Mouse (Mus musculus) MN1 (cell line): ENCODE measurements around the gene Thap3.

Experiments used
- DNase-seq: peaks from one replicate; pipeline ENCODE4 v3.0.0-alpha.2; 2016; ENCODE audit warnings: low spot score

Thap3 gene

GRCm38 (mm10) chr4:152009076-152010051, 20.6 kb upstream of the Thap3 start:
- DNase-seq: peak; percentile 66

DNA sequence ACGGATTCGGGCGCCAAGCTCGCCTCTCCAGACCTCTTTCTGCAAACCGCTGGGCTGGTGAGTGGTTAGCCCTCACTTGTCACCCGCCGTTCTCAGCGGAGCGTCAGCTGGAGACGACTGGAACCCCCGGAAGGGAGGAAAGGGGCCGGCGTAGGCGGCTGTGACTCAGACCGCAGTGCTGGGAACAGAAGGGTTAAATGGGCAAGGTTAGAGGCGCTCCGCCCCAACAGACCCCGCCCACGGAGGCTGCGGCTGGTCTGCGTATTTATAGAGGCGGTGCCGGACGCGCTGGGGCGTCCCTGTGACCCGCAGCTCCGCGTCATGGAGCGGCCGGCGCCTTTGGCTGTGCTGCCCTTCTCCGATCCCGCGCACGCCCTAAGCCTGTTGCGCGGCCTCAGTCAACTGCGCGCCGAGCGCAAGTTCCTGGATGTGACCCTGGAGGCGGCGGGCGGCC, 19.9 kb upstream of the Thap3 start, which contains the start of gene Klhl21:
Gene Klhl21, plus strand, starts transcription at position 182 of the 454 bp plus-strand sequence.
- DNase-seq: peak; percentile 94

DNA sequence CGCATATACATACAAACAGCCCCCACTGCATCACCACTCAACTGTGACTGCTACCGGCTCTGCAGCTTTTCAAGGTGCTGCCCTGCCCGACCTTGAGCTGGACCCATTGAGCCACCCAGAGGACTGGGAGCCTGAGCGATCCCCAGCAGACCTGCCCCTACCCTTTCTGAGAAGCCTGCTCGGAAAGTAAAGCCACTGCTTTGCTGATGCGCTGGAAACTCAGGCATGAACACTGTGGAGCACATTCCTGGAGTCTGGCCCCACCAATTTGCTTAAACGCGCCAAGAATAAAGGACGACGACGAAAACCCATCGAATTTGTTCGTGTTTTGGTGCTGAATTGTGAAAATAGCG, 19.3 kb upstream of the Thap3 start:
- DNase-seq: no peak

DNA sequence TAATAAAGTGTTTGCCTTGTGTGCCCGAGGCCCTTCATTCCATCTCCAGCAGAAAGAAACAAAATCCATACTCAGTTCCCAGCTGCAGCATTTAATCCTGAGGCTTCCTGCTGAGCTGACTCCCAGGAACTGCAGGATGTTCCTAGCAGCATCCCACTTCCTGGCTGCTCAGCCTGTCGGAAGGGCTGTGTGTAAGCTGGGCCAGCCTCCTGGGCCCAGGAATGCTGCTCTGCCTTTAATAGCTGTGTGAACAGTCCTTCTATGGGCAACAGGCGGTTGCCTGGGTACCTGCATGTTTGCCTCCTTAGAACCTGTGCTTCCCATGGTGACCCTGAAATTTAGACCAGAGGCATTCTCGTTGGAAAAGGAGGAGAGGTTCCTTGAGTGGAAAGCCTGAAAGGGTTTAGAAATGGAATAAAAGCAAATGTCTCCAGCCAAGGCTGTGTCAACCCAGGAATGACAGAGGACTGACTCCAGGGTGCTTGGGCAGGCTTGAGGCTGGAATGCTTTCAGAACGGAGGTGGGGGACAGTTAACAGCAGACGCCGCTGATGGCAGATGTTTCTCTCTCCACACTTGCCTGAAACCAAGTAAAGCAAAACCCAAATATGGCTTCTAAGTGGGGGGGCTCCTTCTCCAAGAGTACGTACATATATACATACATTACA, 18.8 kb upstream of the Thap3 start:
- peak; percentile 62 for DNase-seq

DNA sequence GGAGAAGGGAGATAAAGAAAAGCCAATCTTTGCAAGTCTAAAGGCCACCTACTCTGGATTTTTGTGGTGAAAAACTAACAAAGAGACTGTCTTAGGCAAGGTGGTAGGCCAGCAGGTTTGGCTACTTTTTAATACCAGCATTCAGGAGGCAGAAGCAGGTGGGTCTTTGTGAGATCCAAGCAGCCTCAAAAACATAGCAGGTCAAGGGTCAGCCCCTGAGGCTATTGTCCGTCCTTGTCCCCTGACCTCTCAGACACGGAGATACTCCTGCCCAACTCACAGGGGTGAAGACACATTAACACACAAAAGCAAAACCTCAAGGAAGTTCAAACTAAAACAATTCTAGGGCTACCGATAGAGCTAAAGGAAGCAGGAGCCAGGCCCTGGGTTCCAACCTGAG, 18.0 kb upstream of the Thap3 start:
- no peak for DNase-seq

DNA sequence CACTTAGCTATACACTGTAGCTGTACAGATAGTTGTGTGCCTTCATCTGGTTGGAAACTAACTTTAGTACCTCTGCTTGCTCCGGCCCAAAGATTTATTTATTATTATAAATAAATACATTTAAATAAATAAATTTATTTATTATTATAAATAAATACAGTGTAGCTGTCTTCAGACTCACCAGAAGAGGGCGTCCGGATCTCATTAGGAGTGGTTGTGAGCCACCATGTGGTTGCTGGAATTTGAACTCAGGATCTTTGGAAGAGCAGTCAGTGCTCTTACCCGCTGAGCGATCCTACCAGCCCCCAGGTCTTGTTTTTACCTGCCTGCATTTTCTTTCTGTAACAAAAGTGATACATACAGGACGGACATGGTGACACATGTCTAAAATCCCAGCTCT, 17.3 kb upstream of the Thap3 start:
- no peak for DNase-seq

DNA sequence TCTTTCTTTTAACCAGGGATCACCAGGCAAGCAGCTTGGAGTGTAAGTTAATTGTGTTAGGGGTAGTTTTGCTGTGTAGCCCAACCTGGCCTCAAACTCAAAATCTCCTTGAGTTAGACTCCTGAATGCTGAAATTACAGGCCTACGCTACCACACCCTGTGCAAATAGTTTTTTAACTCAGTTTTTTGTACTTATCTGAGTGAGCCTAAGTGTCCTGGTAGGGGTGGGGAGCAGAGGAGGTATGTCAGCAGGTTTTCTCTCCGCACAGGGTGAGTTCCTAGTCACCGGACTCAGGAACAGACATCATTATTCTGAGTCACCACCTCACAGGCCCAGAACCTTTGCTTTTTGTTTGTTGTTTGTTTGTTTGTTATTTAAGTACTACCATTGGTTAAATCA, 13.3 kb upstream of the Thap3 start:
- no peak for DNase-seq

GRCm38 (mm10) chr4:152001335-152001734, 12.5 kb upstream of the Thap3 start:
- no peak for DNase-seq

- peak; percentile 47 for DNase-seq
These were observed 12.1 kb upstream of the Thap3 start for GRCm38 (mm10) chr4:152000906-152001305.

DNA sequence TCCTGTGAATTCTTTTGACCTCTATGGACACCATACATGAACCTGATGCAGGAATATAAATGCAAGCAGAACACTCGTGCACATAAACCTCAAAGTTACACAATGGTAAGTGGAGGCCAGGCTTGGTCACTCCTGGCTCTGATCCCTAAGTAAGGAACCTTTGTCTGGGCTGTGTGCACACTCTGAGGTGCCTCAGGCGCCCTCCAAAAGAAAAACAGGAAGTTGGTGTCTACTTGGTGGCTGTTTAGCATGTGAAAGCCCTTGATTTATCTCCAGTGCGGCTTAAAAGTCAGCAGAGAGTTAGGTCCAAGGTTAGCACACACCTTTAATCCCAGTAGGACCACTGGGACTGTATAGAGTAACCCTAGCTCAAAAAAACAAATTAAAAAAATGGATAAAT, 10.7 kb upstream of the Thap3 start:
- DNase-seq: no peak

GRCm38 (mm10) chr4:151997701-151998100, 8.9 kb upstream of the Thap3 start:
- DNase-seq: no peak

DNA sequence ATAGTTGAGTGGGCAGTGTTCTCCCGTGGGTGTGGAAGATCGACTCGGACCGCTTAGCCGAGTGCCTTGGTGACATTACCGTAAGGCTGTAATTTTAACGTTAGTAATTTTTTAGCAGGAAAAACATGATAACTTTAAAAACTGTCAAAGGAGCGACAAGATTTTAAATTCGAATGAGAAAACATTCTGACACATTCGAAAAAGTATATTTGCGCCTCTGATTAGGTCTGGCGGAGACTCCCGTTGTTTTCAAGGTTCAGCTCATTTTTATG, 8.1 kb upstream of the Thap3 start:
- no peak for DNase-seq

DNA sequence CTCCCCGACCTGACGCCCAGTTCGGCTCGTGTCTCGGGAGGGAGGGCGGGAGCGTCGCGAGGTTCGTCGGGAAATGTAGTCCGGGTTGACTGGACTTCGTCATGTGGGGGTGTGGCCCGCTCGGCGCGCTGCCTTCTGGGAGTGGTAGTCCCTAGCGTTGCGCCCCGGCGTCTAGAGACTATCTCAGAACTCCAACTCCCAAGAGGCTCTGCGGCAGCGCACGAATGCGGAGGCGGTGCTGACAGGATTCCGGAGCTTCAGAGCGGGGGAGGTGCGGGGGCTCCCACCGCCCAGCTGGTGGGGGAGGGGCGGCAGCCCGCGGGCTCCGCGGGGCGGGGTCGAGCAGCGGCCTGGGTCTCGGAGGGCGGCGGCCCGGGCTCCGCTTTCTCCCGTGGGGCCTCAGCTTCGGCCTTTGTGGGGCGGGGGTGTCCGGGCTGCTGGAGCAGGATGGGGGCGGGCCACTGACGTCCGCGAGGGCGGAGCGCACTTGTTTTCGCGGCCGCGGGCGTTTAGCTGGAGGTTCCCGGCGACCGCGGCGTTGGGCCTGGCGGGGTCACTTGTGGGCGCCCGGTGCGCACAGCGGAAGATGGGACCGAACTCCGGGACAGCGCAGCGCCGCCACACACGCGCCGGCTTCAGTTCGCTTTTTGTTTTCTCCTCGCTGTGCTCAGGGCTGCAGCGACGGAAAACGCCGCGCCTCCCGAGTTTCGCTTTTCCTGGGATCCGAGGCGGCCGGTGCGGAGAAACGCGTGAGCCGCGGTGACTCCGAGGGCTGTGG, 7.6 kb upstream of the Thap3 start, which contains the start of gene Phf13:
Gene Phf13, minus strand, starts transcription at position 86 of the 778 bp plus-strand sequence.
- DNase-seq: peak; percentile 100

DNA sequence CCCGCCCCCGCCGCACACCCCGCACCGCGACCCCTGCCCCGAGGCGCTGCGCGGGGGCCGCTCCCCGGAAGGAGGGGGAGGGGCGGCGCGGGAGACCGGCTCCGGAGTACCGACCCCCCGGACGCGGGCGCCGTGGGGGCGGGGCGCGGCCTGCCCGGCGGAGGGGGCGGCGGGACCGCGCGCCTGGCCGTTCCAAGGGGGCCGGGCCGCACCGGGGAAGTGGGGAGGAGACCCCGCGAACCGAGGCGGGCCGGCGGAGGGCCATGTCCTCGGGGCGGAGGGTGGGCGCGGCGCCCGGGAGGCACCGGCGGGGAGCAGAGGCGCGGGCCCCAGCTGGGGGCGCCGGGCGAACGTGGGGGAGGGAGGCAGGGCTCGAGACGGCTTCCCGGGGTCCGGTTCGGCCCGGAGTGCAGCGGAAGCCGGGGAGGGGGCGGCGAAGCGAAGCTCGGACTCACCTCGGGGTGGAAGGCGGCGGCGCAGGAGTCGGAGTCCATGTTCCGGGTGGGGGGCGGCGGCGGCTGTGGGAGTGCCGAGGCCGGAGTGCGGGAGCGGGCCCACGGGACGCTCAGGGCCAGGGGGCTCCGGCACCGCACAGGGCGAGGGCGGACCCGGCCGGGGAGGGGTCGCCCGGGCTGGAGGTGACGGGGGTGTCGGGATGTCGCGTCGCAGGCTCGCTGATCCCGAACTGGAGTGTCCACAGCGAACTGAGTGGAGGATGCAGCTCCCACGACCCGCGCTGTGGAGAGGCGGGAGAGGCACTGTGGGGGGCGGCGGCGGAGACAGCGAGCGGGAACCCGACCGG, 6.8 kb upstream of the Thap3 start:
- no peak for DNase-seq

DNA sequence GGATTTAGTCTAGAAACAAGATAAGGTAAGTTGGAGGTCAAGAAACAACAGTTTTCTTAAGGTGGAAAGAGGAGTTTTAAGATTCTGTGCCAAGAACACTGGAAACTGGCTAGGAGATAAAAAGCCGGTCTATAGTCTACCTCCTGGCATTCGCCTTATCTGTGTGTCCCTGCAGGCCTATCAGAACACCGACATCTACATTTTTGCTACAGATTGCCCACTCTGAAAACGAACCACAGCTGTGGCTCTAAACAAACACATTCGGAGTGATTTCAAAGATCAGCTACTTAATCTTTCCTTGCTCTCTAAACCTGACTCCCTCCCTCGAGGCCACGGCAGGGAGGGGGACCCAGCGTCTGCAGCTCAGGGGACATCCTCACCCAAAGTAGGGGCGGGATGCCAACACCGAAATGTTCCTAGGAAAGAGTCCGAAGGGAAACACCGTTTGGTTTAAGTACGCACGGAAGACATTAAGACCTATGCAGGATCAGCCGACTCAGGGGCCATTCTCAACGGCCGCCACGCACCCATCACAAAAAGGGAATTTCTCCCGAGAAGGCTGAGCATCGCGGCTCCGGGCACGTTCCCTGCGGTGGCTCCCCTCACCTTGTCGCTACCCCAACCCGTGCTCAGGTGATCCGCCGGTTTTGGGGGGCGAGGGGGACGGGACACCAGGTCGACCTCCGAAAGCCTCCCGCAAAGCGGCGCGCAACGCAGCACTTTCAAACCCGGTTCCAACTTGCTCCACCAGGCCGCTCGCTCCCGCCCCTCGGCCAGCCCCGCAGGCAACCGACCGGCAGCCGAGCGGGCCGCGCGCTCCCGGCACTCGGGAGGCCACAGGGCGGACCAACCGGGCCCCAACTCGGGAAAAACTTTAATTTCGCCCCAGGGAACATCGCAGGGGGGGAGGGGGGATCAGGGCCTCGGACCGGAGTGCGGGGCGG, 5.7 kb upstream of the Thap3 start:
- no peak for DNase-seq

DNA sequence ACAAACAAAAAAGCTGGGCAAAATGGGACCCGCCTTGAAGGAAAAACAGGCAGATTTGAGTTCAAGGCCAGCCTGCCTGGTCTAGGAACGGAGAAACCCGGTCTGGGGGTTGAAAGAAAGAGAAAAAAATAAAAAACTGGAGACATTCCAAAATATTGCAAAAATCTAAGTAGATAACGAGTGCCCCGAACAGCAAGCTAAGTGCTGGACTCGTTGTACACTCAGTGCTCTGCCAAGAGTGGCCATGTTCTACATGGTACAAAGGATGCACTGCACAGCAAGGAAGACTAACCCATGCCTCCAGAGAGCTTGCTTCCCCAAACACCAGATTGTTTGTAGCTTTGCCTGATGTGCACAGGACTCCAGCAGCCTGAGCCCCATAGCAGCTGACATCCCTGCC, 4.2 kb upstream of the Thap3 start:
- no peak for DNase-seq

- no peak for DNase-seq
These were observed 3.3 kb upstream of the Thap3 start for GRCm38 (mm10) chr4:151992091-151992490.

- no peak for DNase-seq
These were observed 302 bp upstream of the Thap3 start for GRCm38 (mm10) chr4:151989110-151989488.

- no peak for DNase-seq
These were observed 819 bp downstream of the Thap3 start for GRCm38 (mm10) chr4:151988014-151988341.

DNA sequence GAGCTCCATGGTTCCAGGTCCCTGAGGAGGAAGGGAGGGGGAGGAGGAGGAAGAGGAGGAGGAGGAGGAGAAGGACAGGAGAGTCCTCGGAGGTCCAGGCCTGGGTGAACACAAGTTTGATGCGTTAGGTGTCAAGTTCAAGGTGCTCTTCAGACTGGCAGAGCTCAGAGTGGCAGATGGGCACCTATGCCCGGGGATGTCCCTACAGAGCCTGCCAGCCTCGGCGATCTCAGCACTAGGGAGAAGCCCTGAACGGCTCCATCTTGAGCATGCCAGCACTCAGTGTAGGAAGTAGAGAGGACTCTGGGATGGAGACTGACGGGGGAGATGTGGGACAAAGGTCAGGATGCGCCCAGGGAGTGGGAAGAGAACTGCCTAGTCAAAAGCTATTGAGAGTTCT, 2.1 kb downstream of the Thap3 start:
- DNase-seq: no peak

DNA sequence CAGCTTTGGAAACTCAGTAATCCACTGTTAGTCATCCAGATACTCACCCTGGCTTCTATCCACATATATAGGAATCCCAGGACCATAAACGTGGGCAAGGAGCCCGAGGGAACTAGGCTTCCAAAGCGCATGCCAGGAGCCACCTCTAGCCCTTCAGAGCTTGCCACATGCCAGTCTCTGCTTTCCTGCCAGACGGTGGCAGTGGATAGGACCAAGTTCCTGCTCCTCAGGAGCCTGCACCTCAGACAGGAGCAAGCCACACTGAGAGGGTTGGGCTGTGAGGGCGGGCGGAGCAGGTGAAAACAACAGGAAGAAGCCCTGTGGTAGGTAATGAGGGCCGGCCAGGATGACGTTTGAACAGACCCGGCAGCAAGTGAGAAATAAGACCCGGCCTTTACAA, 2.9 kb downstream of the Thap3 start:
- DNase-seq: no peak
